In genomic region chr4:151934215-151934572, GRCm38 (mm10) we compare ENCODE assay signal across 8 mouse cellular contexts. TPM values are rescaled to one million over a fixed set of nuclear protein-coding genes. Genes with fewer than 3 reads are reported as not detected.
DNase-seq lines count a peak whose midpoint lies in the region; ATAC-seq and TF ChIP-seq lines count a peak whose summit lies in the region.

No protein-coding gene starts in this region.

- peaks cover 10% of the 10 kb centered on the region for H3K4me1 ChIP-seq in neural tube, embryonic 11.5 days (ENCODE audit: control insufficient read depth, insufficient read depth, low read length)
- H3K4me1 ChIP-seq in bone marrow, adult 2 months (ENCODE audit: control insufficient read depth, insufficient read depth, low read length), result peaks cover 8% of the 10 kb centered on the region
- H3K4me1 ChIP-seq in hindbrain, embryonic 10.5 days (replicated peaks), result peaks cover 23% of the 10 kb centered on the region

- ATAC-seq in neural tube, embryonic 11.5 days (ENCODE audit: insufficient read depth, low FRiP score, low TSS enrichment), result no peak
- ATAC-seq in megakaryocyte, adult 5-6 weeks (ENCODE audit: poor library complexity, severe bottlenecking), result peak; percentile 17
- no peak for ATAC-seq in frontal cortex, adult (ENCODE audit: low TSS enrichment)

- H3K27ac ChIP-seq in neural tube, embryonic 11.5 days (ENCODE audit: low read depth, low read length), result no peak overlapping the region
- 0 out of 2 replicates have a peak overlapping the region, but pooled peaks have one; percentile 12 for H3K27ac ChIP-seq in bone marrow, adult 2 months (ENCODE audit: control insufficient read depth, insufficient read depth, low read depth, low read length, poor library complexity)
- peak overlapping the region; percentile 94 for H3K27ac ChIP-seq in hindbrain, embryonic 10.5 days

- no peak for TF ChIP-seq POLR2A in bone marrow, adult 2 months (IDR thresholded peaks at IDR 0.05; ENCODE audit: borderline replicate concordance, control insufficient read depth, low read depth, low read length)

- no peaks in the 10 kb centered on the region for H3K9me3 ChIP-seq in neural tube, embryonic 11.5 days (ENCODE audit: control insufficient read depth, low read length)
- no peaks in the 10 kb centered on the region for H3K9me3 ChIP-seq in hindbrain, embryonic 10.5 days

- H3K4me2 ChIP-seq in neural tube, embryonic 11.5 days (ENCODE audit: low read depth), result peak overlapping the region; percentile 97

- TF ChIP-seq CTCF in bone marrow, adult 2 months (IDR thresholded peaks at IDR 0.05; ENCODE audit: control insufficient read depth, insufficient read depth, low read length), result no peak

- peak overlapping the region; percentile 96 for H3K9ac ChIP-seq in neural tube, embryonic 11.5 days (ENCODE audit: low read length)

- WGBS in neural tube, embryonic 11.5 days, result under 1% methylated on average over 23 of the region's 23 CpGs
- 1% methylated on average over 23 of the region's 23 CpGs for WGBS in bone marrow, adult 2 months
- 1% methylated on average over 23 of the region's 23 CpGs for WGBS in hindbrain, embryonic 10.5 days

- H3K4me3 ChIP-seq in neural tube, embryonic 11.5 days (ENCODE audit: low read depth, low read length), result peak overlapping the region; percentile 100
- H3K4me3 ChIP-seq in bone marrow, adult 2 months (replicated peaks; ENCODE audit: control insufficient read depth, low read depth, low read length), result peak overlapping the region; percentile 95
- H3K4me3 ChIP-seq in hindbrain, embryonic 10.5 days, result peak overlapping the region; percentile 94

- H3K36me3 ChIP-seq in neural tube, embryonic 11.5 days (ENCODE audit: control insufficient read depth, insufficient read depth, low read length), result no peaks in the 10 kb centered on the region
- 0 out of 2 replicates have a peak, but pooled peaks cover 6% of the 10 kb centered on the region for H3K36me3 ChIP-seq in hindbrain, embryonic 10.5 days

- no peak for DNase-seq in neural tube, embryonic 11.5 days (ENCODE audit: low spot score)
- no peak for DNase-seq in neural tube, embryonic 10.5 days (ENCODE audit: extremely low spot score, low spot score)
- no peak for DNase-seq in hindbrain, embryonic 10.5 days (ENCODE audit: low spot score)
- no peak for DNase-seq in ovary, postnatal 10 days (ENCODE audit: low spot score)
- no peak for DNase-seq in frontal cortex, postnatal 36 days (ENCODE audit: low spot score in 2 of 2)

- no peaks in the 10 kb centered on the region for H3K27me3 ChIP-seq in neural tube, embryonic 11.5 days (ENCODE audit: control insufficient read depth, insufficient read depth, low read length)
- no peaks in the 10 kb centered on the region for H3K27me3 ChIP-seq in hindbrain, embryonic 10.5 days (ENCODE audit: insufficient read depth, poor library complexity, severe bottlenecking)

RNA-seq across cellular contexts. Expression of gene Dnajc11, which starts 0.7 kb away (rescaled TPM):
- 80.6 and 91.3 TPM in 2 replicates for polyA plus RNA-seq in neural tube, embryonic 11.5 days (2014; fragmentation: Nextera tagmentation; extraction: Ambion mirVana)
- 50.8 and 79.8 TPM in 2 replicates for polyA plus RNA-seq in bone marrow, adult 2 months (2011; ENCODE audit: insufficient read depth, insufficient read length, low replicate concordance, missing spikeins)
- polyA plus RNA-seq in hindbrain, embryonic 10.5 days (2016; fragmentation: Nextera tagmentation; extraction: Ambion mirVana), result 102 and 108 TPM in 2 replicates
- 18.1 and 18.5 TPM in 2 replicates for total RNA-seq in megakaryocyte, adult 5-6 weeks (2015)
- 34.7 and 39.4 TPM in 2 replicates for total RNA-seq in megakaryocyte, adult 5-6 weeks (2017)

RNA-seq across cellular contexts. Expression of gene Thap3, which starts 54.6 kb away (rescaled TPM):
- 17.4 and 20.3 TPM in 2 replicates for polyA plus RNA-seq in neural tube, embryonic 11.5 days (2014; fragmentation: Nextera tagmentation; extraction: Ambion mirVana)
- polyA plus RNA-seq in bone marrow, adult 2 months (2011; ENCODE audit: insufficient read depth, insufficient read length, low replicate concordance, missing spikeins), result 16.4 and 23.6 TPM in 2 replicates
- polyA plus RNA-seq in hindbrain, embryonic 10.5 days (2016; fragmentation: Nextera tagmentation; extraction: Ambion mirVana), result 34.5 and 36.2 TPM in 2 replicates
- total RNA-seq in megakaryocyte, adult 5-6 weeks (2015), result 9.6 and 11.2 TPM in 2 replicates
- 10.3 and 12.9 TPM in 2 replicates for total RNA-seq in megakaryocyte, adult 5-6 weeks (2017)
